Mouse (Mus musculus) brain, embryonic 14.5 days (tissue): ENCODE measurements at regions not wholly inside any gene's neighbourhood (a gene's known extent, or its start where the extent isn't known, plus 50 kb on each side); places are given as distances from the start of the nearest gene placed in this dataset.

ENCODE experiments used
- CTCF ChIP-seq: fragments of 200-500 bp; IDR thresholded peaks from 2 replicates; pipeline ENCODE4 v1.5.1; 2012; ENCODE audit warnings: inconsistent platforms, mild to moderate bottlenecking, moderate library complexity, borderline replicate concordance; ENCODE audit not compliant: insufficient read depth, insufficient read length; ENCODE audit errors: extremely low read depth
- POLR2A ChIP-seq: fragments of 200-500 bp; IDR thresholded peaks from 2 replicates; pipeline ENCODE4 v1.6.1; 2012; ENCODE audit warnings: mild to moderate bottlenecking, inconsistent platforms, borderline replicate concordance; ENCODE audit not compliant: poor library complexity, insufficient read depth, insufficient read length, severe bottlenecking; ENCODE audit errors: extremely low read depth

DNA sequence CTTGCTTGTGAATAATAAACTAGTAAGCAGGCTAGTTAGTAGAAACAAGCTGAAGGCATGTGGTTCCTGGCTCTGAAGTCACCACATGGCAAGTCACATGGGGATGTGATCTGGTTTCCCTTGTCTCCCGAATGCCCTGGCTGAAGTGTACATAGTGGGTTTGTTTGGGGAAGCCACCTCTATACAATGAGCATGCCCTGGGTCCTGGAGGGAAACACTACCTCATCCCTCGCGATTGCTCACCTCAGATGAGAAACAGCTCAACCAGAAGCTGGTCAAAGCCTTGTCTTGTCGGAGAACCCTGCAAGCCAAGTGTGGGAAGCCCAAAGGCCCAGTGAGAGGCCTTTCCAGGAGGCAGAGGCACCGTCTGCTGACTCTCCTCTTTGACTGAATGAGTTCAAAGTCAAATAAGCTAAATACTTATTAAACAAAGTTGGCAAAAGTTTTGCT is 64.3 kb upstream of the 1700024P04Rik start:
- no peak for TF ChIP-seq CTCF
- TF ChIP-seq POLR2A = no peak
